Mouse (Mus musculus) mammary gland, adult 2 months (tissue): ENCODE measurements around the gene Dazap2. TPM values are rescaled to one million over a fixed set of nuclear protein-coding genes. Genes with fewer than 3 reads are reported as not detected.

Experiments used
- polyA plus RNA-seq: library from polyadenylated mRNA; depleted of rRNA; stranded (reverse); fragments of >200 nt; gene quantifications from 2 replicates; pipeline ENCODE4 v1.2.3, GENCODE M21; 2012; ENCODE audit warnings: low replicate concordance; rRNA removed

Dazap2 gene
- 796 and 920 TPM in 2 replicates for polyA plus RNA-seq

DNA sequence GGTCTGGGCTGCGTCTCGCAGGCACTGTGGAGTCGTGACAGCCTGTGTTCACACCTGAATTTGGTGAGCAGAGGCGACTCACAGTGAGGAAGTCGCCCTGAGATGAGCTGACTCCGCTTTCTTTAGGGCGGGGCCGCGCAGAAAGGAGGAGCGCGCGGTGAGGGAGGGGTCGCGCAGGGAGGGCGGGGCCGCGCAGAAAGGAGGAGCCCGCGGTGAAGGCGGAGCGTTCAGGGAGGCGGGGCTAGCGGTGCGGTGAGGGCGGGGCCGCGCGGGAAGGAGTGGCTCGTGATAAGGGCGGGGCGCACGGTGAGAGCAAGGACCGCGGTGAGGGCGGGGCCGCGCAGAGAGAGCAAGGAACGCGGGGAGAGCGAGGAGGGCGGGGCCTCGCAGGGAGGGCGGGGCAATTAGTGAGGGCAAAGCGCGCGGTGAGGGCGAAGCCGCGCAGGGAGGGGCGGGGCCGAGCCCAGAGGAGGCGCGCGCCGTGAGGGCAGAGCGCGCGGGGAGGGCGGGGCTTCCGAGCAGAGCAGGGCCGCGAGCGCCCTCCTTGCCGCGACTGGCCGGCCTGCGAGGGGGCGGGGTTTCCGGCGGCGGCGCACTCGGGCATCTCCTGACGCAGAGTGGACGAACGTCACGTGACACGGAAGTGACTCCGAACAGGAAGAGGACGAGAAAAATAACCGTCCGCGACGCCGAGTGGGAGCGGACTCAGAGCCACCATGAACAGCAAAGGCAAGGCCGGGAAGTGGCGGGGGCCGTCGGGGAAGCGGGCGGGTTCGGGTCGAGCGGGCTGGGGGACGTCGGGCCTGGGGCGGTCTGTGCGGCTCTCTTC is at the start of gene Dazap2:
Gene Dazap2, plus strand, starts transcription at position 354 of the 829 bp plus-strand sequence.

DNA sequence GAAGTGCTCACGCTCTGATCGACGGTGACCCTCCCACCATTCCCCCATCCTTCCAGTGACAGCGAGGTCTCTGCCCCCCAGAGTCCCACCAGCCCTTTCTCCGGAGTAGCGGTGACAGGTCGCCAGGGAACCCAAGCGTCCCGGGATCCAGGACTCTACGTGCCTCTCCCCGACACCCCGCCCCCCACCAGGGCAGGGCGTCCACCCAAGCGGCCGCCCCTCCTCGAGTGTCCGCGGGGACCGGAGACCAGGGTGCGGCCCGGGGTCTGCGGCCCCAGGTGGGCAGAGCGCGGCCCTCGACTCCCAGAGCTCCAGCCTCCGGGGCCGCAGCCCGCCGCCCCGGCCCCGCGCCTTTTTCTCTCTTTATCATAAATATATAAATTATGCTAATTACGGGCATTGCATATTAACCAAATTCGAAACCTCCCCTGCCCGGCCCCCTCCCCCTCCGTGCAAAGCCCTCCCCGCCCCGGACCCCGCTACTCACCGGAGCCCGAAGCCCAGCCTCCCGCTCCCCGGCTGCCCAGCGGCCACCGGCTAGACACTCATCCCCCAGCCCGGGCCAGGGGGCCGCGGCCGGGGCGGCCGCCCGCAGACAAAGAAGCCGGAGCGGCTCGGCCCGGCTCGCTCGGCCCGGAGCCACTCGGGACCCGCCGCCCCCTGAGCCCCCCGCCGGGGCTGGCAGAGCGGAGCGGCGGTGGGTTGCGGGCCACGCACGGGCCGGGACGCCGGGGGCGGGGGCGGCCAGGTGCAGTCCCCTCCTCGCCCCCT is 15.7 kb upstream of the Dazap2 start, which contains the start of gene Pou6f1:
Gene Pou6f1, minus strand, starts transcription at position 709 of the 771 bp plus-strand sequence.

DNA sequence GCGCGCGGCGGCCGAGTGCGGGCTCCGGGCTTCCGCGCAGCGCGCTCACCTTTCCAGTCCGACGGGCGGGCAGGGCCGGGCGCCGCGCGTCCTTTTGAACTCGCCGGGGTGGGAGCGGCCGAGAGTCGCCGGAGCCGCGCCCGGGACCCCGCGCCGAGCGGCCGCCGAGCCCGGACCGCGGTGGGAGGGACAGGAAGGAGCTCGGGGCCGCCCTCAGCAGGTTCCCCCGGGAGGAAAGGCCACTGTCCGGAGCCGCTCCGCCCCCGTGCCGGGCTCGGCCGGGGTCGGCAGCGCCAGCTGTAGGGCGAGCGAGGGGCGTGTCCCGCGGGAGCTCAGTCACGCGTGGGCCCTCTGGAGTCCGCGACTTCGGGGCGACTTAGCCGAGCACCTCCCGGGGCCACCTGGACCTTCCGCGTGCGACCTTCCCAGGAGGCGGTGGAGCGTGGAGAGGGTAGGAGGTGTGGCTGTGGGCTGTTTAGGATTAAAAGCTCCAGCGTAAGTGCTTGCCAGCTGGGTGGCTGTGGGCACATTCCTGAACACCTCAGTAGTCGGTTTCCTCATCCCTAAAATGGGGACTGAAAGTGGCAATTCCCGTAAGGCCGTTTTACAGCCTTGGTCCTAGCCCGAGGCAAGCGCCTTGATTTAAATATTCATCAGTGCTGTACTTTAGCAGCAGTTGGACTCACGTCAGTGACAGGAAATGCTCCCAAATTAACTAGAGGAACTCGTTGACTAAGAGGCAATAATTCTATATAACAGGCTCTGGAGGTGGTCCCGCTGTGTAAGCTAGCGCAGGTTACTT is 21.8 kb downstream of the Dazap2 start, which contains the start of gene Smagp:
Gene Smagp, minus strand, starts transcription at position 241 of the 802 bp plus-strand sequence.

DNA sequence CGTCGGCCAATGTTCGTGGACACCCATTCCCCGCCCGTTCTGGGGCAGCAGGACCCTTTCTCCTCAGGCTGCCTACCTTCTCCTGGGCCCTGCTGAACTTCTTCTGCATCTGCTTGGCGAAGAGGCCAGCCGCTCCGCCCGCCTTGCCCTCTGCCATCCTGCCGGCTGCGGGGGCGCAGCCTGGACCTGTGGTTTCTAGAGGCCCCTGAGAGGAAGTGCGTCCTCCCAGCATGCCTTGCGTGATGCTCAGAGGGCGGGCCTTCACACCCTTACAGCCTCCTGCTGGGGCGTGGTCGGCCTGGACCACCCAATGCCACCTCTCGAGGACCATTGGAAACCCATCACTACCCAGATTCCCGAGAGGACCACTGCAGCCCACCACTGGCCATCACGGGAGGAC is 54.2 kb downstream of the Dazap2 start, which contains the start of gene Bin2:
Gene Bin2, minus strand, starts transcription at position 217 of the 400 bp plus-strand sequence.

Other genes starting within 250 kb of the Dazap2 start
- gene Gm5475, start 193.2 kb upstream of the Dazap2 start, polyA plus RNA-seq, result not detected in 2 replicates
- gene Slc11a2, start 190.3 kb upstream of the Dazap2 start, polyA plus RNA-seq, result 26.7 and 38.8 TPM in 2 replicates
- 61.8 and 111 TPM in 2 replicates for gene Letmd1, start 146.3 kb upstream of the Dazap2 start, polyA plus RNA-seq
- gene Csrnp2, start 119.9 kb upstream of the Dazap2 start, polyA plus RNA-seq, result 3.3 and 3.9 TPM in 2 replicates
- gene Tfcp2, start 63.3 kb upstream of the Dazap2 start, polyA plus RNA-seq, result 6.5 and 9.5 TPM in 2 replicates
- 23.0 and 46.9 TPM in 2 replicates for gene Pou6f1, start 15.4 kb upstream of the Dazap2 start, polyA plus RNA-seq
- 44.9 and 68.9 TPM in 2 replicates for gene Smagp, start 21.6 kb downstream of the Dazap2 start, polyA plus RNA-seq
- 22.7 and 60.2 TPM in 2 replicates for gene Bin2, start 54.2 kb downstream of the Dazap2 start, polyA plus RNA-seq
- gene Cela1, start 72.6 kb downstream of the Dazap2 start, polyA plus RNA-seq, result 13.4 and 28.3 TPM in 2 replicates
- gene Galnt6, start 114.0 kb downstream of the Dazap2 start, polyA plus RNA-seq, result 5.8 and 12.7 TPM in 2 replicates
- gene Slc4a8, start 146.4 kb downstream of the Dazap2 start, polyA plus RNA-seq, result 8.0 and 10.3 TPM in 2 replicates